Mouse (Mus musculus) midbrain, postnatal 0 days (tissue): ENCODE data around the gene Zfp493. TPM values are rescaled to one million over a fixed set of nuclear protein-coding genes. Genes with fewer than 3 reads are reported as not detected.

Experiments
- ATAC-seq: fragments of 200-750 bp; cut with Nextera tagmentation; 2 replicates; pipeline ENCODE4 v1.8.0; 2017; ENCODE audit warnings: moderate number of reproducible peaks, mild to moderate bottlenecking, moderate TSS enrichment, moderate library complexity; ENCODE audit not compliant: low FRiP score
- DNase-seq: peaks from one replicate; pipeline ENCODE4 v3.0.0-alpha.2; 2015; ENCODE audit warnings: low spot score
- H3K27ac ChIP-seq: fragments of 300-500 bp; sonication (generic); 2 replicates; pipeline ENCODE4 v1.5.1; 2014; ENCODE audit warnings: low read depth, mild to moderate bottlenecking, low read length, mixed read lengths
- H3K27me3 ChIP-seq: fragments of 300-500 bp; sonication (generic); 2 replicates; pipeline ENCODE4 v1.6.1; 2014; ENCODE audit warnings: low read length, control low read depth, mixed read lengths; ENCODE audit not compliant: insufficient read depth
- H3K36me3 ChIP-seq: fragments of 300-500 bp; sonication (generic); 2 replicates; pipeline ENCODE4 v1.6.1; 2014; ENCODE audit warnings: low read length, control low read depth, mixed read lengths; ENCODE audit not compliant: insufficient read depth
- H3K4me1 ChIP-seq: fragments of 300-500 bp; sonication (generic); 2 replicates; pipeline ENCODE4 v1.6.1; 2014; ENCODE audit warnings: mild to moderate bottlenecking, control low read depth, antibody characterized with exemption, low read length, mixed read lengths; ENCODE audit not compliant: insufficient read depth
- H3K4me2 ChIP-seq: fragments of 300-500 bp; sonication (generic); 2 replicates; pipeline ENCODE4 v1.6.1; 2014; ENCODE audit warnings: low read depth, mild to moderate bottlenecking, low read length, mixed read lengths; ENCODE audit not compliant: poor library complexity, severe bottlenecking
- H3K4me3 ChIP-seq: fragments of 300-500 bp; sonication (generic); 2 replicates; pipeline ENCODE4 v1.5.1; 2014; ENCODE audit warnings: low read depth, mild to moderate bottlenecking, low read length, moderate library complexity
- H3K9ac ChIP-seq: fragments of 300-500 bp; sonication (generic); replicated peaks from 2 replicates; pipeline ENCODE4 v1.6.1; 2014; ENCODE audit warnings: mild to moderate bottlenecking, low read length, moderate library complexity, mixed read lengths; ENCODE audit not compliant: poor library complexity, severe bottlenecking
- H3K9me3 ChIP-seq: fragments of 300-500 bp; sonication (generic); 2 replicates; pipeline ENCODE4 v1.6.1; 2016; ENCODE audit warnings: low read length, control low read depth
- CTCF ChIP-seq: IDR thresholded peaks from 2 replicates; pipeline ENCODE4 v1.5.1; 2016; ENCODE audit warnings: antibody characterized with exemption, mild to moderate bottlenecking
- WGBS: fragments of 180-500 bp; shearing (Covaris S2); extraction: QIAGEN DNeasy Blood & Tissue Kit; methylation state at CpG from one replicate; pipeline ENCODE4 v1.1.7; 2014; 5-methylcytosine and 5-hydroxymethylcytosine counted together
- polyA plus RNA-seq: library from polyadenylated mRNA; unstranded; fragments of >200 nt; fragmentation: Nextera tagmentation; extraction: Ambion mirVana; gene quantifications from 2 replicates; pipeline ENCODE4 v1.2.1, GENCODE M21; 2015
- total RNA-seq: library from RNA; depleted of rRNA; stranded (reverse); fragments of >200 nt; gene quantifications from 2 replicates; pipeline ENCODE4 v1.2.3, GENCODE M21; 2014

Zfp493 gene
- total and polyA plus RNA-seq, 2 experiments from 2014 or later = 1.5 to 2.0 TPM

DNA sequence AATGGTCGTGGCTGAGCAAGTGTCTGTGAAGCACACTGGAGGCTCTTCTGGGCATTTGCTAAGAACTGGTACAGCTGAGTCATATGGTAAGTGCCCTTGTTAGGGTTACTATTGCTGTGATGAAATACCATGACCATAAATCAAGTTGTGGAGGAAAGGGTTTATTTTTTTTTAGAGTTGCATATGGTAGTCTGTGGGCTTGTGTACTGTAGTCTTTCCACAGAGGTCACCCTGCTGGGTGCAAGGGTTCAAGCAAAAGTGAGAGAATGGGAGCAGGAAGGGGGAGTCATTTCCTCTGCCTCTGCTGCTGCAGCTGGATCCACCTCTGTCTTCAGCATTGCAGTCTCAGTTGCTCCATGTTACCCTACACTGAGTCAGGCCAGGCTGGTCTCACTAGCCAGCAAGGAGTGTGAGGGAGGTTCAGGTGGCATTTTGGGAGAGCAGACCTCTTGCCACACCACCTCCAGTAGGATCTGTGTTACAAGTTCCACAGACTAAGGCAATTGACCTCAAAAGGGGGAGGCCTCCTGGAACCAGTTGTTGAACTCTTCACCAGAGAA, 32.2 kb downstream of the Zfp493 start:
- no peak for DNase-seq
- WGBS = 63% methylated on average over 1 of the region's 1 CpGs
- Histone ChIP-seq H3K27ac (no peak overlapping the region), H3K4me2 (no peak overlapping the region), H3K9ac (no peak overlapping the region), H3K4me3 (no peak overlapping the region), H3K9me3 (no peaks in the 10 kb centered on the region), H3K27me3 (no peaks in the 10 kb centered on the region), H3K36me3 (no peaks in the 10 kb centered on the region), H3K4me1 (no peaks in the 10 kb centered on the region)
- no peak for ATAC-seq
- TF ChIP-seq CTCF = no peak

DNA sequence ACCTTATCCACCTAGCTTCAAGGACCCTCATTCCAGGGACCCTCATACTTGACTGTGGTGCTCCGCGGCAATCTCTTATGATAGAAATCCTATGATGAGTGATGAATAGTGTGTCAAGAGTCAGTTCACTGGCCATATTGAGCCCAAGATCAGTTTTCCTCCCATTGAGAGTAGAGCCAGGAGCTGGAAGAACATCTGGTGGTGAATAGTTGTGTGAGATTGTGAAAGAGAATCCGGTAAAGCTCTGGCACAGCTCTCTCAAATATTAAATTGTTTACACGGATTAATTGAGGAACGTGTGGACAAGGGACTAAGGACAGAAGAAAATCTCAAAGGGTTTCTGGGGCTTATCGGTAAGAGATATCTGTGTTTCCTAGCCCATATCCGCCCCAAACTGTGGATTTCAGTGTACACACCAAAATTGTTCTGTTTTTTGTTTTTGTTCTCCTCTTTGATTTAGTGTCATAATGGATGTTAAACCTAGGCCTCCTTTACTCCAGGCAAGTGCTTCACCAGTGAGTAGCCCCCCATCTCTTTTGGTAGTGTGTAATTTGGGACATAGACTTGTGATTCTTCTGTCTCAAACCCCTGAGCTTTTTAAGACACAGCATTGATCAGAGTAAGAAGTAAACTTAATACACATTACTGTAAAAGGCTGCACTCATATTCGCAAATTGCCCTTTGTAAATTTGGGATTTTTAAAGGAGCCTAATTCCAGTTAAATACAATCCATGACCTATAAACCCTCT, 33.6 kb downstream of the Zfp493 start:
- Histone ChIP-seq H3K4me3 (peak overlapping the region; percentile 82), H3K27ac (no peak overlapping the region), H3K36me3 (no peaks in the 10 kb centered on the region), H3K9ac (no peak overlapping the region), H3K9me3 (no peaks in the 10 kb centered on the region), H3K27me3 (no peaks in the 10 kb centered on the region), H3K4me1 (no peaks in the 10 kb centered on the region), H3K4me2 (peak overlapping the region; percentile 64; the same call in 1 of the 2 replicates)
- DNase-seq (no peak), ATAC-seq (no peak)
- WGBS = 79% methylated on average over 8 of the region's 8 CpGs
- no peak for TF ChIP-seq CTCF

DNA sequence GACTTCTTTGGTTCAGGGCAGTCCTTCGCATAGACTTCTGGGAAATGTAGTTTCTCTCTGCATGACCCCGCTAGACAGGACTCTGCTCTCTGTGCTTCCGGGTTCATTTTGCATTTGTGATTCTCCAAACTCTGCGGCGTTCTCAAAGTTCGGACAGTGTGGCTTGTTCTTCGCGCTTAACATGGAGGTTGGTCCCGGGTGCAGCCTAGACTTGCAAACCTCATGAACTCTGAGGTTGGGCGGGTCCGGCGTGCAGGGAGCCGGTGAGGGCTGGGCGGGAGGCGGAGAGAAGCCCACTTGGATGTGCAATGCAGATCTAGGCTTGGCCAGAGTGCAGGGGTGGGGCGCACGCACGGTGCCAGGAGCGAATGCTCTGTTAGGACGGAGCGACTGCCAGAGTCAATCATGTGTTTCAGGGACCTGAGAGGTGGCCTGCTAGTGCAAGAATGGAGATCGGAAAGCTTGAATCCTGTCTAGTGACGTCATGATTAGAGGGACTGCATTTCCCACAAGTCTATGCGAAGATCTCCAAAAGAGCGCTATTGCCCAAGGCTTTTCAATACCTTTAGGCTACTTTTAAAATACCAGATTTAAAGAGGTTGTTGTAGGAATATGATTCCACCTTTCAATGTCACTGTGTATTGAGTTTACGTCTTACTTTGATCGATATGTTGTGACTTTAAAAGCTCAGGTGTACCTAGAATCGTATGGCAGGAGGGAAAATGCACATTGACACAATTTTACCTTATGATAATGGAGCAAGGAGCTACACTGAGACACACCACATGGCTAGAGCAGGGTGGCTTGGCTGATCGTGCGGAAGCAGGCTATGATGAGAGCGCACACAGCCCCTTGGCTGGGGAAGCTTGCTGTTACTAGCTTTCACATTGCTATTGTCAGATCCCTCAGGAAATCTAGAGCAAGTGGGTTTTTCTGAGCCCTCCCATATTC, 34.5 kb downstream of the Zfp493 start, which contains the start of gene Zfp273:
Gene Zfp273 (plus strand): TSS at position 31 of the 951 bp plus-strand sequence.
- peak; percentile 89 for DNase-seq
- peaks cover 6% of the 10 kb centered on the region; the same call in 1 of the 2 replicates for H3K9me3 ChIP-seq
- peaks cover 3% of the 10 kb centered on the region; the same call in 1 of the 2 replicates for H3K36me3 ChIP-seq
- no peaks in the 10 kb centered on the region for H3K27me3 ChIP-seq
- 3% methylated on average over 31 of the region's 31 CpGs for WGBS
- TF ChIP-seq CTCF = no peak
- H3K4me2 ChIP-seq = peak within 1 kb of the TSS; percentile 64
- peak; percentile 97 for ATAC-seq
- H3K27ac ChIP-seq = peak within 1 kb of the TSS; percentile 82
- H3K4me3 ChIP-seq = peak within 1 kb of the TSS; percentile 82
- no peaks in the 10 kb centered on the region for H3K4me1 ChIP-seq
- peak within 1 kb of the TSS; percentile 68 for H3K9ac ChIP-seq

DNA sequence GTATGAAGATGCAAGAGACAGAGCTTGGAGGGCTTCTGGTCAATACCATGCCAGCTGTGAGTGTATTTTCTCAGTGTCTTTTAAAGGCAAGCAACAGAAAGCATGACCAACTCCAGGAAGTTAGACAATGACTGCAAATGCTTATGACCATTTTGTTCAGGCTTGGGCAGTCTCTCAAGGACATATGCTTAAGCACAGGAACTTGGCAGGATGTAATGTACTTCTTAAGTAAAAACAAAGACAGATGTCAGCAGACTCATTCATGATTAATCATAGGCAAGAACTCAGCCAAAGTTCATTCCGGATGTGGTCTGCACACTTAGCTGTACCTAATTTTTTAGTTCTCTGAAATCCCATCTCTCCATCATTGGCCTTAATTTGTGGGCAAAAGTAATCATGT, 39.1 kb downstream of the Zfp493 start:
- H3K4me1 ChIP-seq = no peaks in the 10 kb centered on the region
- H3K9me3 ChIP-seq = peaks cover 10% of the 10 kb centered on the region; the same call in 1 of the 2 replicates
- WGBS = 87% methylated on average over 1 of the region's 1 CpGs
- H3K27me3 ChIP-seq = no peaks in the 10 kb centered on the region
- H3K9ac ChIP-seq = no peak overlapping the region
- TF ChIP-seq CTCF = no peak
- H3K27ac ChIP-seq = no peak overlapping the region
- H3K4me2 ChIP-seq = no peak overlapping the region
- peaks cover 3% of the 10 kb centered on the region; the same call in 1 of the 2 replicates for H3K36me3 ChIP-seq
- DNase-seq (no peak), ATAC-seq (no peak)
- no peak overlapping the region for H3K4me3 ChIP-seq

DNA sequence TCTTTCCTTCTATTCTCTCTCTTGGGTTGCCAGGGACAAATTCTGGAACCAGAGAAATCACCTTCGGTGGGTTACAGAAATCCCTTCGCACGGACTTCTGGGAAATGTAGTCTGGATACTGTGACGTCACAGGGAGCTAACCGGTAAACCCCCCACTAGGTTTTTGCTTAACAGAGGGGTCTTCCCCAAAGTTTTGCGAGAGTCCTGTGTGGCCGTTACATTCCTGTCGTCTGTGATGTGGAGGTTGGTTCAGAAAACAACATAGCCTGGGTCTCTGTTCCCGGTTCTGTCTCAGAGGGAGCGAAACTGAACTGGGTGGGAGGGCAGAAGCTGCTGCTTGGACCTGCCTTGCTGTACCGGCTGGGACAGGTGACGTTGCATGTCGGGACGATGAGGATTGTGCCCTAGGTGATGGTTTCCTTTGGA, 51.4 kb downstream of the Zfp493 start, which contains the start of gene Gm10037:
Gene Gm10037 (plus strand): TSS at position 196 of the 426 bp plus-strand sequence.
- ATAC-seq = peak; percentile 79
- H3K9me3 ChIP-seq = no peaks in the 10 kb centered on the region
- peaks cover 7% of the 10 kb centered on the region; the same call in 1 of the 2 replicates for H3K36me3 ChIP-seq
- DNase-seq = peak; percentile 87
- H3K4me3 ChIP-seq = peak within 1 kb of the TSS; percentile 41
- peak within 1 kb of the TSS; percentile 55 for H3K4me2 ChIP-seq
- no peaks in the 10 kb centered on the region for H3K4me1 ChIP-seq
- peak within 1 kb of the TSS; percentile 60 for H3K9ac ChIP-seq
- H3K27me3 ChIP-seq = no peaks in the 10 kb centered on the region
- peak within 1 kb of the TSS; percentile 44; the same call in 1 of the 2 replicates for H3K27ac ChIP-seq
- no peak for TF ChIP-seq CTCF
- 2% methylated on average over 14 of the region's 14 CpGs for WGBS
